Mouse (Mus musculus): ENCODE measurements around the gene Map6.
A peak's percentile ranks its signal among the peaks of the same experiment; 100 is the strongest.

DNA sequence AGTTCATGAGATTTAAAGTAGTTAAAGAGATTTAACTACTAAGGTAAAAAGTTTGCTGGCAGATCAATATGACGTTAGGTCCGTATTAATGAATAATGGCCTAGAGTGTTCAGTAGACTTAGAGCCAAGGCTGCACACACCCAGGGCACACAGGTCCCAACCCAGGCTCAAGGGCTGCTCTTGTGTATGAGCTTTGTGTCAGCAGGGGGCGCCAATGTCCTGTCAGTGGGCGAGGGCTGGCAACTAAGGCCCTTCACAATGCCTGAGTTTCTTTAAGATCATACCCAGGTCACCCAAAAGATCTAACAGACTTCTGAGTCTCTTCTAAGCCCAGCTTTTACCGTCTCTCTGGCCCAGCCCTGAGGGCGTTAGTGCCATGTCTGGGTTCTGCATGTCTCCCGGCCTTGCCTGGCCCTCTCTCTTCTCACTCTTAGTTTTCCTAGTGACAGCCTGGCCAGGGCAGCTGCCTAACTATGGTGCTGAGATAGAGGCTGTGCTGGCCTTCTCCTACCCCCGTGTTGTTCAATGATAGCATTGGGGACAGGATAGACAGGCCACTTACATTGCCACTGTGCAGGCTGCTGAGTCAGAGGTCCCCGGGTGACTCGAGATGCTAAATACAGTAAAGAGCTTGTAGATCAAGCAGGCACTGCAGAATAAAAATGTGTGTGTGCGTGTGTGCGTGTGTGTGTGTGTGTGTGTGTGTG lies 65.7 kb downstream of the Map6 start:
- TF ChIP-seq CTCF (IDR thresholded peaks at IDR 0.05; ENCODE audit: low read depth): peak; percentile 93
- no peak for TF ChIP-seq EP300 (IDR thresholded peaks at IDR 0.05; ENCODE audit: low read depth)
